Mouse (Mus musculus) heart, embryonic 11.5 days (tissue): ENCODE measurements at regions not wholly inside any gene's neighbourhood (a gene's known extent, or its start where the extent isn't known, plus 50 kb on each side); places are given as distances from the start of the nearest gene placed in this dataset.

ENCODE experiments used
- ATAC-seq: fragments of 200-750 bp; cut with Nextera tagmentation; replicated peaks from 2 replicates; pipeline ENCODE4 v1.8.0; 2017; ENCODE audit warnings: moderate library complexity; ENCODE audit not compliant: insufficient number of reproducible peaks, low FRiP score, low TSS enrichment
- H3K27ac ChIP-seq: fragments of 300-500 bp; sonication (generic); 2 replicates; pipeline ENCODE4 v1.5.1; 2014; ENCODE audit warnings: mild to moderate bottlenecking, low read depth, low read length
- H3K27me3 ChIP-seq: fragments of 300-500 bp; sonication (generic); 2 replicates; pipeline ENCODE4 v1.6.1; 2014; ENCODE audit warnings: mild to moderate bottlenecking, low read length, mixed read lengths; ENCODE audit not compliant: control insufficient read depth, insufficient read depth
- H3K36me3 ChIP-seq: fragments of 300-500 bp; sonication (generic); 2 replicates; pipeline ENCODE4 v1.6.1; 2014; ENCODE audit warnings: mild to moderate bottlenecking, low read length, moderate library complexity, mixed read lengths; ENCODE audit not compliant: control insufficient read depth, insufficient read depth
- H3K4me1 ChIP-seq: fragments of 300-500 bp; sonication (generic); 2 replicates; pipeline ENCODE4 v1.6.1; 2014; ENCODE audit warnings: low read length; ENCODE audit not compliant: control insufficient read depth, insufficient read depth
- H3K4me2 ChIP-seq: fragments of 300-500 bp; sonication (generic); 2 replicates; pipeline ENCODE4 v1.6.1; 2014; ENCODE audit warnings: mild to moderate bottlenecking, moderate library complexity
- H3K4me3 ChIP-seq: fragments of 300-500 bp; sonication (generic); 2 replicates; pipeline ENCODE4 v1.5.1; 2014; ENCODE audit warnings: low read depth, low read length
- H3K9ac ChIP-seq: fragments of 300-500 bp; sonication (generic); 2 replicates; pipeline ENCODE4 v1.6.1; 2014; ENCODE audit warnings: mild to moderate bottlenecking, low read depth, low read length, moderate library complexity
- H3K9me3 ChIP-seq: fragments of 300-500 bp; sonication (generic); replicated peaks from 2 replicates; pipeline ENCODE4 v1.6.1; 2016; ENCODE audit warnings: low read length; ENCODE audit not compliant: control insufficient read depth
- WGBS: fragments of 180-500 bp; shearing (Covaris S2); extraction: QIAGEN DNeasy Blood & Tissue Kit; methylation state at CpG from one replicate; pipeline ENCODE4 v1.1.7; 2014; ENCODE audit not compliant: insufficient replicate concordance; 5-methylcytosine and 5-hydroxymethylcytosine counted together

GRCm38 (mm10) chr1:72015471-72015870 lies 196.6 kb downstream of the Mreg start:
- peaks cover 14% of the 10 kb centered on the region; the same call in 1 of the 2 replicates for H3K4me1 ChIP-seq
- H3K27ac ChIP-seq, result no peak overlapping the region
- no peak overlapping the region for H3K4me3 ChIP-seq
- no peak overlapping the region for H3K9ac ChIP-seq
- no peak overlapping the region for H3K4me2 ChIP-seq
- H3K36me3 ChIP-seq, result no peaks in the 10 kb centered on the region
- ATAC-seq, result no peak
- no peaks in the 10 kb centered on the region for H3K27me3 ChIP-seq
- 74% methylated on average over 4 of the region's 4 CpGs for WGBS
- no peaks in the 10 kb centered on the region for H3K9me3 ChIP-seq

GRCm38 (mm10) chr1:72014580-72014979 lies 197.5 kb downstream of the Mreg start:
- Histone ChIP-seq H3K36me3 (no peaks in the 10 kb centered on the region), H3K4me3 (no peak overlapping the region), H3K27me3 (no peaks in the 10 kb centered on the region), H3K9ac (no peak overlapping the region), H3K4me1 (peaks cover 12% of the 10 kb centered on the region; the same call in 1 of the 2 replicates), H3K4me2 (no peak overlapping the region), H3K9me3 (no peaks in the 10 kb centered on the region), H3K27ac (peak overlapping the region; percentile 36)
- no peak for ATAC-seq
- 51% methylated on average over 2 of the region's 2 CpGs for WGBS

DNA sequence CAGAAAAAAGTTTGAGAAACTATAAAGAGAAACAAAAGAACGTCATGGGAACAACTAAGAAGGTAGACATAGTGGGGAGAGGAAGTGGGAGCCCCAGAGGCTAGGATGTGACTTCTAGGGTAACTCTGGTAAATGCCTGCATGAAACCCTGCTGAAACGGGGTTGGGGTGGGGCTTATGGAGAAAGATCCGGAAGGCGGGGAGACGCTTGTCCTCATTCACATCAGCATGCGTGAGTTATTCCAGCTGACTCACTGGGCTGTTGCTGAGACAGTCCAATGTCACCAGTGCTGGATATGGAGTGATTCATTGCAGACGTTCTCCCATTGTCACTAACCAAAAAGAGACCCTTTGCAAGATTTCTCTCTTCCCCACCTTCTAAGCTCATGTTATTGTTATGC lies 198.2 kb downstream of the Mreg start:
- Histone ChIP-seq H3K4me1 (peaks cover 14% of the 10 kb centered on the region), H3K4me3 (no peak overlapping the region), H3K4me2 (no peak overlapping the region), H3K27me3 (no peaks in the 10 kb centered on the region), H3K9ac (no peak overlapping the region), H3K36me3 (no peaks in the 10 kb centered on the region), H3K27ac (no peak overlapping the region), H3K9me3 (no peaks in the 10 kb centered on the region)
- ATAC-seq, result peak; percentile 23; the same call in 1 of the 2 replicates
- 57% methylated on average over 7 of the region's 7 CpGs for WGBS

GRCm38 (mm10) chr1:72012710-72013109 lies 199.4 kb downstream of the Mreg start:
- Histone ChIP-seq H3K27ac (no peak overlapping the region), H3K27me3 (no peaks in the 10 kb centered on the region), H3K4me2 (no peak overlapping the region), H3K9ac (no peak overlapping the region), H3K9me3 (no peaks in the 10 kb centered on the region), H3K4me3 (no peak overlapping the region), H3K4me1 (peaks cover 14% of the 10 kb centered on the region), H3K36me3 (no peaks in the 10 kb centered on the region)
- 60% methylated on average over 7 of the region's 7 CpGs for WGBS
- ATAC-seq, result no peak

DNA sequence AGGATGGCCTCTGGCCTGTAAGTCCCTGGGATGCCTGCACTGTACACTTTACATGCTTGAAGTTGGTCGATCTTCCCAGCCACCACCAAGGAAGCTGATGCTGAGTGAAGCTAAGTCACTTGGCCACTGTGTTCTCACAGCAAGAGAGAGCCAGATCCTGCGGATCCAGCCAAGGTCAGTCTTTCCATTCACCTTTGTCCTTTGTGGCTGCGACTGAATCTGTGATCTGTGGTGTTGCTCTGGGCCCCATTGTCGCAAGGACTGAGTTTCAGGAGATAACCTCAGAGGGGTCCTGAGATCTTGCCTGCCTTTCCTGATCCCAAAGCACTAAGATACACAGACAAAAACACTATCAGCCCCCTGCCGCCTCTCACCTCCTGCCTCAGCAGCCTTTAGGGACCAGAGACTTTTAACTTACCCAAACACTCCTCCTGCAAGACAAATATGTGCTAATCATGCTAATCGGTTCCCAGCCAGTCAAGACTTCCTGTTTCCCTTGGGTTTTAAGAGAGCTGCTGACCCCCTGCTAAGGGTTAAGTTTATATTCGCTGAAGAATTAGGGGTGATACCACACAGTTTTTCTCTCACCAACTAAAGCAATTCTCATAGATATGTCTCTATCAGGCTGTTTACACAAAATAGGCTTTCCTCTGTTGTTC lies 202.7 kb downstream of the Mreg start:
- H3K9me3 ChIP-seq, result no peaks in the 10 kb centered on the region
- no peaks in the 10 kb centered on the region for H3K36me3 ChIP-seq
- peaks cover 20% of the 10 kb centered on the region for H3K4me1 ChIP-seq
- ATAC-seq, result peak; percentile 44; the same call in 1 of the 2 replicates
- no peak overlapping the region for H3K9ac ChIP-seq
- no peaks in the 10 kb centered on the region for H3K27me3 ChIP-seq
- H3K4me2 ChIP-seq, result no peak overlapping the region
- no peak overlapping the region for H3K4me3 ChIP-seq
- 21% methylated on average over 7 of the region's 7 CpGs for WGBS
- H3K27ac ChIP-seq, result peak overlapping the region; percentile 22; the same call in 1 of the 2 replicates

DNA sequence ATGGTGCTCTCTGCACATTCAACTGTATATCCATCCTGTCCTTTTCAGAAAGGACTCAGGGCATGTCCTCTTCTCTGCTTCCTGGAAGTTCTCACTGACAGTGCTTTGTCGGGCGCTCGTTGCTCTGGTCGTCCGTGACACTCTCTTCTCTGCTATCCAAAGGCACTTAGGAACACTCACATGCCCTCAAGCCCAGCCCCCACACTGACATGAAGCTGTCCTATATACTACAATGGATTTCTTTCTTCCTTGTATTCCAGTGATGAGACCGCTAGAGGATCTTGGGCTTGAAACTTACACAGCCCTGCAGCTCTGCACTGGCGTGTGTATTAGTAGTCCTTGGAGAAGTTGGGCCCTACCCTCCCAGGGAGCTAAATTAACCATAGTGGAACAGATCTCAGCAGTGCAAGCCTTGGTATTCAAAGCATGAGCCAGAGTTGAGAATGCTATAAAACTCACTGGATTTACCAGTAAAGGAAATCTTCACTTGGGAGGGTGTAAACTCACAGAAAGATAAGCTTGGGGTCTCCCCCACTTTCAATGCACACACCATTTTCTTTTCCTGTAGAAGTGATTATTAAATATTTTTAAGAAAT lies 205.3 kb downstream of the Mreg start:
- Histone ChIP-seq H3K27ac (no peak overlapping the region), H3K9me3 (no peaks in the 10 kb centered on the region), H3K4me2 (no peak overlapping the region), H3K36me3 (no peaks in the 10 kb centered on the region), H3K27me3 (no peaks in the 10 kb centered on the region), H3K4me3 (no peak overlapping the region), H3K4me1 (peaks cover 12% of the 10 kb centered on the region), H3K9ac (no peak overlapping the region)
- no peak for ATAC-seq
- 26% methylated on average over 7 of the region's 7 CpGs for WGBS

- peaks cover 12% of the 10 kb centered on the region for H3K4me1 ChIP-seq
- H3K27ac ChIP-seq, result no peak overlapping the region
- WGBS, result 36% methylated on average over 8 of the region's 8 CpGs
- no peaks in the 10 kb centered on the region for H3K9me3 ChIP-seq
- H3K27me3 ChIP-seq, result no peaks in the 10 kb centered on the region
- H3K4me2 ChIP-seq, result no peak overlapping the region
- H3K4me3 ChIP-seq, result no peak overlapping the region
- ATAC-seq, result no peak
- no peaks in the 10 kb centered on the region for H3K36me3 ChIP-seq
- H3K9ac ChIP-seq, result no peak overlapping the region
These were observed 206.2 kb downstream of the Mreg start for GRCm38 (mm10) chr1:72005956-72006355.

GRCm38 (mm10) chr1:72005550-72005949 lies 206.6 kb downstream of the Mreg start:
- Histone ChIP-seq H3K36me3 (no peaks in the 10 kb centered on the region), H3K9me3 (no peaks in the 10 kb centered on the region), H3K27ac (no peak overlapping the region), H3K4me3 (no peak overlapping the region), H3K9ac (no peak overlapping the region), H3K4me2 (no peak overlapping the region), H3K4me1 (peaks cover 12% of the 10 kb centered on the region), H3K27me3 (no peaks in the 10 kb centered on the region)
- no peak for ATAC-seq
- WGBS, result 68% methylated on average over 7 of the region's 7 CpGs
